Mouse (Mus musculus) left cerebral cortex, adult 2 months (tissue): Measurements from ENCODE around the gene Gucy1b2. TPM values are rescaled to one million over a fixed set of nuclear protein-coding genes. Genes with fewer than 3 reads are reported as not detected.

Experiments used
- DNase-seq, 2 experiments: peaks; one replicate each; pipeline ENCODE4 v3.0.0; 2021 to 2022; ENCODE audit warnings: low spot score in 2 of 2, mixed read lengths in 1 of 2; ENCODE audit errors: extremely low spot score in 1 of 2
- H3K27ac ChIP-seq: fragments of 200-600 bp; 2 replicates; pipeline ENCODE4 v1.8.1; 2022
- H3K4me3 ChIP-seq: fragments of 200-600 bp; 2 replicates; pipeline ENCODE4 v1.8.1; 2022
- CTCF ChIP-seq: fragments of 200-600 bp; IDR thresholded peaks from 2 replicates; pipeline ENCODE4 v1.8.1; 2022; ENCODE audit warnings: antibody characterized with exemption, mild to moderate bottlenecking, moderate library complexity
- intact Hi-C: fragments of 180-260 bp; cut with DNase I; formaldehyde crosslinking; loops from one replicate; pipeline ENCODE4 v1.15.1; 2025
- total RNA-seq, 2 experiments: library from RNA; stranded (reverse); gene quantifications; 2 replicates each; pipeline ENCODE4 v1.2.3; 2021

The Gucy1b2 gene
- total RNA-seq, 2 experiments from 2014 or later: 0.28 to 0.29 TPM

- no peak overlapping the region for H3K4me3 ChIP-seq
- DNase-seq: no peak
- intact Hi-C loops: no loop called here
- TF ChIP-seq CTCF: no peak
- H3K27ac ChIP-seq: no peak overlapping the region
Measured at GRCm38 (mm10) chr14:62353793-62354192, 102.3 kb downstream of the Gucy1b2 start.

DNA sequence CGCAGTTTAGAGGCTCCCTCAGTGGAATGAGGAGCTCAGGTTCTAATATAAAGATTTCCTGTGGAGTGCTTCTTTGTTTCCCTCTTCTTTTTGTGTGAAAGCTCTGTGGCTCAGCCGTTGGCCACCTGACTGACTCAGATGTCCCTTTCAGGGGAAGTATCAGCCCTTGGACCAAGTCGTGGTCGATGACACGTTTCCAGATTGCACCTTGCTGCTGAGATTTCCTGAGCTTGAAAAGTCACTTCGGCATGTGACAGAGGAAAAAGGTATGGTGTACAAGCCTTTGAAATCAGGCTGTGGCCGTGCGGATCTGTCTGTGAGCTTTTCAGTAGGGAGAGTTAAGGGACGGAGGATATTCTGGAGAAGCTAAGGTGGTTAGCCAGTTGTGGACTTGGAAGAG is 102.7 kb downstream of the Gucy1b2 start:
- Histone ChIP-seq H3K27ac (no peak overlapping the region), H3K4me3 (no peak overlapping the region)
- no peak for TF ChIP-seq CTCF
- intact Hi-C loops: no loop called here
- no peak for DNase-seq

- TF ChIP-seq CTCF: no peak
- intact Hi-C loops: no loop called here
- no peak overlapping the region for H3K4me3 ChIP-seq
- H3K27ac ChIP-seq: no peak overlapping the region
- DNase-seq: no peak
Measured at GRCm38 (mm10) chr14:62350890-62351289, 105.2 kb downstream of the Gucy1b2 start.

DNA sequence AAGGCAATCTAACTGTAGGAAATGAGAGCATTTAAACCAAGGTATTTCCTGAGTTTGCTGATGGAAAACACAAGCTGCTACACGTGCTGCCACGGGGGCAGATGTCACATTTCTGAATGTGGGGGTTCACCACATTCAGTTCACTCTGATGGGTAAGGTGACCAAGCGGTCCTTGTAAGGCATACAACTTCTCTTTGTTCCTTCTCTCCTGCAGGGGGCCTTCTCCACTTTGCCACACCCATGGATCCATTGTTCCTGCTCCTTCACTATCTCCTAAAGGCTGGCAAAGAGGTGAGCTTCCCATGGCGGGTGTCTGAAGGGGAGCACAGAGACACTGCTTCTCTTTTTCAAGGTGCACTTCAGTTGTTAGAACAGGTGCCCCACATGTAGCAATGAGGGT is 105.9 kb downstream of the Gucy1b2 start:
- intact Hi-C loops: no loop called here
- TF ChIP-seq CTCF: no peak
- DNase-seq: no peak

GRCm38 (mm10) chr14:62349786-62350185 is 106.3 kb downstream of the Gucy1b2 start:
- no peak for DNase-seq
- no peak for TF ChIP-seq CTCF
- no peak overlapping the region for H3K27ac ChIP-seq
- H3K4me3 ChIP-seq: no peak overlapping the region
- intact Hi-C loops: no loop called here

More for the DNA sequence above, 105.9 kb downstream of the Gucy1b2 start:
- Histone ChIP-seq H3K27ac (no peak overlapping the region), H3K4me3 (no peak overlapping the region)

GRCm38 (mm10) chr14:62347103-62347502 is 109.0 kb downstream of the Gucy1b2 start:
- intact Hi-C loops: no loop called here
- Histone ChIP-seq H3K27ac (no peak overlapping the region), H3K4me3 (no peak overlapping the region)
- TF ChIP-seq CTCF: no peak
- no peak for DNase-seq

DNA sequence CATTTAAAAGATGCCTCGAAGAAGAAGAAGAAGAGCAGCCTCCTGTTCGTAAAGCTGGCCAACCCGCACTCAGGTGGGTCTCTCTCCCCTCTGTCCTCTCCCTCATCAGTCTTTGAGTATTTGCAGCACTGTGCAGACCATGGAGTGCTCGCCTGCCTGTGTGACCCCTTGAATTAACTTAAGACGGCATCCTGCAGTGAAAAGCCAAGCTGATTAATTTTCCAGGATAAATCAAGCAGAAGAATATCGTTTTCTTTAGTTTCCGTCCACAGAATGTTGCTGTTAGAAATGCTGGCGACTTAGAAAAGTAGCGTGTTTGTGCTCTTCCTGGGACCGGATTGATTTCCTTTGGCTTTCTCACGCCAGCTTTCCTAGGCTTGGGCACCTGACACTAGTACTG is 109.5 kb downstream of the Gucy1b2 start:
- no peak for TF ChIP-seq CTCF
- no peak overlapping the region for H3K27ac ChIP-seq
- intact Hi-C loops: no loop called here
- no peak overlapping the region for H3K4me3 ChIP-seq
- no peak for DNase-seq

Other genes starting within 250 kb of the Gucy1b2 start
- gene Rnaseh2b, start 163.7 kb downstream of the Gucy1b2 start, total RNA-seq: 10 to 100 TPM; 10.3 to 15.0 TPM
- 1 to 10 TPM; 8.0 to 9.1 TPM for gene Dleu7, start 163.2 kb downstream of the Gucy1b2 start, total RNA-seq
- 10 to 100 TPM; 22.8 to 25.6 TPM for gene Fam124a, start 99.4 kb upstream of the Gucy1b2 start, total RNA-seq
- not detected for gene Gm4131, start 110.6 kb upstream of the Gucy1b2 start, total RNA-seq
- not detected for gene Serpine3, start 207.4 kb upstream of the Gucy1b2 start, total RNA-seq